12 mouse cellular contexts compared by ENCODE assay signal in genomic region chr7:70129963-70130362, GRCm38 (mm10).
A peak's percentile ranks its signal among the peaks of the same experiment; 100 is the strongest.
DNase-seq lines count a peak whose midpoint lies in the region; ATAC-seq lines count a peak whose summit lies in the region.
"Had no signal": no experiment of that assay in that cellular context is flagged by ENCODE, and none has a peak within 500 bp of the region (broad histone marks: within the 10 kb centered on the region; RNA-seq: fewer than 3 reads in every experiment).

No protein-coding gene starts in this region.

- H3K36me3 ChIP-seq in neural tube, embryonic 14.5 days (ENCODE audit: control insufficient read depth, insufficient read depth, low read length) = no peaks in the 10 kb centered on the region
- no peaks in the 10 kb centered on the region for H3K36me3 ChIP-seq in forebrain, embryonic 11.5 days (ENCODE audit: control insufficient read depth, insufficient read depth, low read length)
- no peaks in the 10 kb centered on the region for H3K36me3 ChIP-seq in hindbrain, embryonic 12.5 days
- no peaks in the 10 kb centered on the region for H3K36me3 ChIP-seq in midbrain, embryonic 15.5 days (replicated peaks)
- H3K36me3 ChIP-seq: heart, embryonic 15.5 days had no signal

- no peak overlapping the region for H3K9ac ChIP-seq in neural tube, embryonic 14.5 days (replicated peaks; ENCODE audit: low read depth, low read length)
- H3K9ac ChIP-seq in forebrain, embryonic 11.5 days (ENCODE audit: low read length) = no peak overlapping the region
- H3K9ac ChIP-seq in hindbrain, embryonic 12.5 days = no peak overlapping the region
- H3K9ac ChIP-seq in midbrain, embryonic 15.5 days = no peak overlapping the region
- H3K9ac ChIP-seq: heart, embryonic 15.5 days had no signal

- no peak for ATAC-seq in neural tube, embryonic 14.5 days (ENCODE audit: low read depth)
- peak; percentile 92 for ATAC-seq in forebrain, embryonic 11.5 days (replicated peaks; ENCODE audit: low FRiP score)
- ATAC-seq in hindbrain, embryonic 12.5 days (ENCODE audit: low FRiP score) = peak; percentile 96
- peak; percentile 82 for ATAC-seq in midbrain, embryonic 15.5 days (replicated peaks)

- no peaks in the 10 kb centered on the region for H3K27me3 ChIP-seq in neural tube, embryonic 14.5 days (ENCODE audit: control insufficient read depth, insufficient read depth, low read length)
- H3K27me3 ChIP-seq in forebrain, embryonic 11.5 days (ENCODE audit: control insufficient read depth, insufficient read depth, low read length) = peaks cover 2% of the 10 kb centered on the region; the same call in 1 of the 2 replicates
- H3K27me3 ChIP-seq in hindbrain, embryonic 12.5 days = peaks cover 2% of the 10 kb centered on the region
- H3K27me3 ChIP-seq in midbrain, embryonic 15.5 days (replicated peaks) = peaks cover 25% of the 10 kb centered on the region
- H3K27me3 ChIP-seq: CH12.LX; heart, embryonic 15.5 days had no signal

- no peaks in the 10 kb centered on the region for H3K9me3 ChIP-seq in neural tube, embryonic 14.5 days (ENCODE audit: control insufficient read depth, low read length)
- no peaks in the 10 kb centered on the region for H3K9me3 ChIP-seq in forebrain, embryonic 11.5 days (ENCODE audit: control insufficient read depth, low read length)
- H3K9me3 ChIP-seq in hindbrain, embryonic 12.5 days (replicated peaks) = no peaks in the 10 kb centered on the region
- no peaks in the 10 kb centered on the region for H3K9me3 ChIP-seq in midbrain, embryonic 15.5 days
- H3K9me3 ChIP-seq: heart, embryonic 15.5 days had no signal

- H3K4me2 ChIP-seq in neural tube, embryonic 14.5 days (ENCODE audit: low read depth, low read length) = 0 out of 2 replicates have a peak overlapping the region, but pooled peaks have one; percentile 20
- H3K4me2 ChIP-seq in forebrain, embryonic 11.5 days (ENCODE audit: low read depth, low read length, severe bottlenecking) = no peak overlapping the region
- H3K4me2 ChIP-seq in hindbrain, embryonic 12.5 days (replicated peaks) = peak overlapping the region; percentile 29
- peak overlapping the region; percentile 28 for H3K4me2 ChIP-seq in midbrain, embryonic 15.5 days
- H3K4me2 ChIP-seq: heart, embryonic 15.5 days had no signal

- H3K4me3 ChIP-seq in neural tube, embryonic 14.5 days (ENCODE audit: low read depth, low read length) = no peak overlapping the region
- no peak overlapping the region for H3K4me3 ChIP-seq in forebrain, embryonic 11.5 days (ENCODE audit: low read depth, low read length)
- H3K4me3 ChIP-seq in hindbrain, embryonic 12.5 days = no peak overlapping the region
- no peak overlapping the region for H3K4me3 ChIP-seq in midbrain, embryonic 15.5 days
- H3K4me3 ChIP-seq: heart, embryonic 15.5 days had no signal

- WGBS in neural tube, embryonic 14.5 days = 36% methylated on average over 15 of the region's 15 CpGs
- WGBS in forebrain, embryonic 11.5 days = 28% methylated on average over 15 of the region's 15 CpGs
- 32% methylated on average over 15 of the region's 15 CpGs for WGBS in hindbrain, embryonic 12.5 days
- WGBS in midbrain, embryonic 15.5 days = 10% methylated on average over 15 of the region's 15 CpGs

- no peak for DNase-seq in neural tube, embryonic 10.5 days (ENCODE audit: extremely low spot score, low spot score)
- peak; percentile 63 for DNase-seq in forebrain, embryonic 11.5 days (ENCODE audit: low spot score)
- no peak for DNase-seq in lung, postnatal 10 days
- no peak for DNase-seq in lung, postnatal 36 days
- DNase-seq: cerebellum, postnatal 25 days; gastrocnemius, postnatal 10 days had no signal

- no peaks in the 10 kb centered on the region for H3K4me1 ChIP-seq in neural tube, embryonic 14.5 days (ENCODE audit: control insufficient read depth, insufficient read depth, low read length)
- H3K4me1 ChIP-seq in forebrain, embryonic 11.5 days (replicated peaks; ENCODE audit: control insufficient read depth, insufficient read depth, low read length) = peaks cover 2% of the 10 kb centered on the region; the same call in 1 of the 2 replicates
- peaks cover 4% of the 10 kb centered on the region for H3K4me1 ChIP-seq in hindbrain, embryonic 12.5 days
- H3K4me1 ChIP-seq in midbrain, embryonic 15.5 days = peaks cover 7% of the 10 kb centered on the region
- H3K4me1 ChIP-seq: heart, embryonic 15.5 days had no signal

- H3K27ac ChIP-seq in neural tube, embryonic 14.5 days (ENCODE audit: low read depth, low read length) = no peak overlapping the region
- H3K27ac ChIP-seq in forebrain, embryonic 11.5 days (ENCODE audit: low read depth, low read length) = peak overlapping the region; percentile 39; the same call in 1 of the 2 replicates
- H3K27ac ChIP-seq in hindbrain, embryonic 12.5 days = 0 out of 2 replicates have a peak overlapping the region, but pooled peaks have one; percentile 48
- peak overlapping the region; percentile 34; the same call in 1 of the 2 replicates for H3K27ac ChIP-seq in midbrain, embryonic 15.5 days
- H3K27ac ChIP-seq: heart, embryonic 15.5 days; kidney, postnatal 0 days had no signal
